Mouse (Mus musculus) ES-E14 (cell line): ENCODE results near the gene Ccl2.

Experiments
- CHD2 ChIP-seq: IDR thresholded peaks from 2 replicates; pipeline ENCODE4 v1.6.1; 2014; ENCODE audit warnings: mild to moderate bottlenecking, low read depth, low read length, inconsistent platforms
- ZNF384 ChIP-seq: IDR thresholded peaks from 2 replicates; pipeline ENCODE4 v1.6.1; 2012; ENCODE audit warnings: low read depth, low read length, inconsistent platforms

DNA sequence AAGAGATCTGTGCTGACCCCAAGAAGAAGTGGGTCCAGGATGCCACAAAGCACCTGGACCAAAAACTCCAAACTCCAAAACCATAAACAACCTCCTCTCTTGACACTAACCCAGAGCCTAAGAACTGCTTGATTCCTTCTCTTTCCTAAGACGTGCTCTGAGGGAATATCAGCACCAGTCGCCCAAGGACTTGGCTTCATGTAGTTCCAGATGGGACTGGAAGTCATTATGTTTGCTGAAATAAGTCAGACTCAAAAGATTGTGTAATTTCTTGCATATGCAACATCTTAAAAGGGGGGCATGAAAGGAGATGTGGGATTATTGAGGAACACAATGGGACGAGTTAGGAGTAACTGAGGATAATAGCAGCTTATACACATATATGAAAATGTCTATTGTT lies 26.9 kb downstream of the Ccl2 start:
- TF ChIP-seq ZNF384 (no peak), CHD2 (no peak)
